Mouse (Mus musculus): Measurements from ENCODE around the gene Nipal1. TPM values are rescaled to one million over a fixed set of nuclear protein-coding genes. Genes with fewer than 3 reads are reported as not detected.

Nipal1 gene
- total and polyA plus RNA-seq, 3 experiments: not detected

DNA sequence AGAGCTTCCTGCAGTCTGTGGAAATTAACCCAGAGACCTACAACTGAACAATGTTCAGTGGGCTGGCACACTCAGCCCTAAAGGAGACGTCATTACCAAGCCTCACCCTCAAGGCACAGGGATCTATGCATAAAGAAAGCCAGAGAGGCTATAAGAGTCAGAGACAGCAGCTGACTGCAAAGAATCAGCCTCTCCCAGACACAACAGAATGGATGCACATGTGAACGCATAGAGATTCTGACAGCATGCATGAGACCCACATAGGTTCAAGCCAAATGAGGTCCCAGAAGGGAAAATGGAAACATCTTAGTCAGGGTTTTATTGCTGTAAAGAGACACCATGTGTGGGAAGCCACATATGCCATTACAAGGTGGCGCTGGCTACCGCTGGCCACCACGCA, 42.9 kb downstream of the Nipal1 start:
- Histone ChIP-seq H3K27me3 (ENCODE audit: control insufficient read depth, insufficient read depth, low read length) (no peaks in the 10 kb centered on the region), H3K4me1 (ENCODE audit: control insufficient read depth, insufficient read depth, low read length) (no peaks in the 10 kb centered on the region), H3K79me2 (replicated peaks; ENCODE audit: control insufficient read depth, insufficient read depth, low read length) (no peaks in the 10 kb centered on the region), H3K27ac (no peak overlapping the region), H3K36me3 (ENCODE audit: control insufficient read depth, insufficient read depth, low read length) (no peaks in the 10 kb centered on the region), H3K9ac (ENCODE audit: low read depth, low read length) (no peak overlapping the region), H3K4me3 (no peak overlapping the region)
- TF ChIP-seq CTCF (IDR thresholded peaks at IDR 0.05): no peak
- TF ChIP-seq EP300 (IDR thresholded peaks at IDR 0.05; ENCODE audit: insufficient read depth, low read depth, low read length): no peak
- no peak for TF ChIP-seq POLR2A (IDR thresholded peaks at IDR 0.05; ENCODE audit: insufficient read depth, low read depth, low read length)
- intact Hi-C loops (cut with DNase I): no loop called here
- 95% methylated on average over 5 of the region's 5 CpGs for WGBS
- no peak for DNase-seq

DNA sequence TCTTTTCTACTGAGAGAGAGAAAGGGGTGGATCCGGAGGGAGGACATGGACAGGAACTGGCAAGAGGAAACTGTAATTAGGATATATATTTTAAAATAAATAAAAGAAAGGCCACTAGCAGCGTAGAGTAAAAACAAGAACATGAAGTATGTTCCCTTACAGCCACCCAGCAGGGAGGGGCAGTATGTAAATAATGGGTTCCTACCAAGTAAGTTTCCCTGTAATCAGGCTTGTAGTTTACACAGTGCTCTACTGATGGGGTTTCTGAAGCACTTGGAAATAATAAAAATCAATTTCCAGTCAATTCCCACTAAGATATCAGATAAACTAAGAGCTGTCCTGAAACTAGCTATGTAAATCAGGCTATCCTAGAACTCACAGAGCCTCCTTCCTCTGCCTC, 47.1 kb downstream of the Nipal1 start:
- Histone ChIP-seq H3K27ac (no peak overlapping the region), H3K4me3 (no peak overlapping the region), H3K9ac (ENCODE audit: low read depth, low read length) (no peak overlapping the region), H3K79me2 (replicated peaks; ENCODE audit: control insufficient read depth, insufficient read depth, low read length) (no peaks in the 10 kb centered on the region), H3K27me3 (ENCODE audit: control insufficient read depth, insufficient read depth, low read length) (no peaks in the 10 kb centered on the region), H3K4me1 (ENCODE audit: control insufficient read depth, insufficient read depth, low read length) (no peaks in the 10 kb centered on the region), H3K36me3 (ENCODE audit: control insufficient read depth, insufficient read depth, low read length) (no peaks in the 10 kb centered on the region)
- TF ChIP-seq POLR2A (IDR thresholded peaks at IDR 0.05; ENCODE audit: insufficient read depth, low read depth, low read length) (no peak), EP300 (IDR thresholded peaks at IDR 0.05; ENCODE audit: insufficient read depth, low read depth, low read length) (no peak), CTCF (IDR thresholded peaks at IDR 0.05) (no peak)
- intact Hi-C loops (cut with DNase I): no loop called here
- WGBS: 57% methylated on average over 2 of the region's 2 CpGs
- DNase-seq: no peak

DNA sequence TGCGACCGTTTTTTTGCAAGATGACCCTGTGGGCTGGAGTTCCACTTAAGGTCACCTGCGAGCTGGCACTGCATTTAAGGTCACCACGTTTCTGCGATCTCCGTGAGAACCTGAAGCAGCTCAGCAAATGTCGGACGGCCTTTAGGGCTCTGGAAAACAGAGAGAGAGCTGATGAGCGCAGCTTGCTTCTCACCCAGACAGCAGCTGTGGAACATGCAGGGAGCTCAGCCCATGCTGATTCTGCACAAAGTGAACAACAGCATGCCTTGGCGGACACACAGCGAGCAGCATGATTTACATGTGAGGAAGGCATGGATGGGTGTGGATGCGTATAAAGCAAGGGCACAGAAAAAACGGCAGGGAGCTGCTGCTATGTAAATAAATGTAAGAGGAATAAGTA, 48.9 kb downstream of the Nipal1 start:
- WGBS: 88% methylated on average over 13 of the region's 13 CpGs
- intact Hi-C loops (cut with DNase I): no loop called here
- Histone ChIP-seq H3K4me3 (no peak overlapping the region), H3K27ac (no peak overlapping the region), H3K79me2 (replicated peaks; ENCODE audit: control insufficient read depth, insufficient read depth, low read length) (no peaks in the 10 kb centered on the region), H3K9ac (ENCODE audit: low read depth, low read length) (no peak overlapping the region), H3K27me3 (ENCODE audit: control insufficient read depth, insufficient read depth, low read length) (no peaks in the 10 kb centered on the region), H3K36me3 (ENCODE audit: control insufficient read depth, insufficient read depth, low read length) (no peaks in the 10 kb centered on the region), H3K4me1 (ENCODE audit: control insufficient read depth, insufficient read depth, low read length) (no peaks in the 10 kb centered on the region)
- TF ChIP-seq EP300 (IDR thresholded peaks at IDR 0.05; ENCODE audit: insufficient read depth, low read depth, low read length): no peak
- no peak for TF ChIP-seq POLR2A (IDR thresholded peaks at IDR 0.05; ENCODE audit: insufficient read depth, low read depth, low read length)
- no peak for TF ChIP-seq CTCF (IDR thresholded peaks at IDR 0.05)
- no peak for DNase-seq

DNA sequence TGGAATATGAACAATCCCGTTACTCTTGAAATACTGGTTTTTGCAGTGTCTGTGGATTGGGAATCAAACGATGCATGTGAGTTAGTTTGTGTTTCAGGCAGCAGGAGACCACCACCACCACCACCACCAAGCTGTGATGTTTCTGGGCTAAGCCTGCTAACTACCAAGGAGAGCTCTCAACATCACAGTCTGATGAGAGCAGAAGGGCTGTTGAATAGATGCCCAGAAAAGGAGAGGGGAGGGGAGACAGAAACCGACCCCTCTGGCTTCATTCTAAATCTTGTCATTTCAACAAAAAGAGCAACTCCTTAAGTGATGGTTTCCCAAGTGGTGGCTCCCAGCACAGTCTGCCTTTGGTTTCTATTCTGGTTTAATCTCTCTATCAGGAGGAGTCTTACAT, 50.7 kb downstream of the Nipal1 start:
- Histone ChIP-seq H3K36me3 (ENCODE audit: control insufficient read depth, insufficient read depth, low read length) (no peaks in the 10 kb centered on the region), H3K27ac (no peak overlapping the region), H3K79me2 (replicated peaks; ENCODE audit: control insufficient read depth, insufficient read depth, low read length) (no peaks in the 10 kb centered on the region), H3K4me3 (no peak overlapping the region), H3K4me1 (ENCODE audit: control insufficient read depth, insufficient read depth, low read length) (no peaks in the 10 kb centered on the region), H3K9ac (ENCODE audit: low read depth, low read length) (no peak overlapping the region), H3K27me3 (ENCODE audit: control insufficient read depth, insufficient read depth, low read length) (no peaks in the 10 kb centered on the region)
- intact Hi-C loops (cut with DNase I): no loop called here
- TF ChIP-seq POLR2A (IDR thresholded peaks at IDR 0.05; ENCODE audit: insufficient read depth, low read depth, low read length) (no peak), EP300 (IDR thresholded peaks at IDR 0.05; ENCODE audit: insufficient read depth, low read depth, low read length) (no peak), CTCF (IDR thresholded peaks at IDR 0.05) (no peak)
- 66% methylated on average over 3 of the region's 3 CpGs for WGBS
- no peak for DNase-seq

DNA sequence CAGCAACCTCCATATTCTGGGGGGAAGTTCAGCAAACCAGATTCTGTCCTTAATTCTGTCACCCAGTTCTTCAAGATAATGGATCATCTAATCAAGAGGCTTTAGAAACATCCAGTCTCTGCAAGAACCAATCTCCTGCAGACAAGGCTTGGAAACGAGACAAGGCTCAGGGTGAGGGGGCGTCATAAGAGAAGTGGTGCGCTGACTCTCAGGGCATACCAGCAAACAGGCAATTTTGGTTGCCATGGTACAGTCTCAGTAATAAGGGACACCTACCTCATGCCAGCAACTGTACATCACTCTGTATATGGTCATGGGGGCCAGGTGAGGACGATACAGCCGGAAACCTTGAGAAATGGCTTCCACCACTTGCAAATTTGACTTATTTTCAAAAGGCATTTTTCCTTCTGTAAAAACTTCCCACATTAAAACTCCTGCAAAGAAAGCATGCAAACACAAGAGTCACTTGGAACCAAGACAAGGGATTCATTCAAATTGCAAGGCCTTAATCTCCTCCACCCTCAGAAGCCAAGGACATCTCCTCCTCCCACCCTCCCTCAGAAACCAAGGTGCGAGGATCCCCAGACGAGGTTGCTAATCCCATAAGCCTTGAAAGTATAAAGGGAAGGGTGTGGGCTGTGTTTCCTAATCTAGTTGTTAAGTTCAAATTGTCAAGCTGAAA, 51.4 kb downstream of the Nipal1 start:
- WGBS: 68% methylated on average over 7 of the region's 7 CpGs
- no peak overlapping the region for H3K9ac ChIP-seq (ENCODE audit: low read depth, low read length)

DNA sequence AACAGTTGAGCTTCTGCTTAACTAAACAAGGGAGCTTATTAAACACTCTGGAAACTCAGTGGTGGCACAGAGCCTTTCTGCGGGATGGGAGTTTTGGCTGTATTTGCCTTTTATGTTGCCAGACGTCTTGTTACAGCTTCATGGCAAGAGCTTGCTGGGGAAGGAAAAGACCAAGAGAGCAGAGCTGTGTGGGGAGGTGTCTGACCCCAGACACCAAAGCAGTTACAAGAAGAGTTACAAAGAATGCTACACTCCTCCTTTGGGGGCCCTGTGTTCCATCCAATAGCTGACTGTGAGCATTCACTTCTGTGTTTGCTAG, 51.9 kb downstream of the Nipal1 start:
- 67% methylated on average over 2 of the region's 2 CpGs for WGBS
- TF ChIP-seq EP300 (IDR thresholded peaks at IDR 0.05; ENCODE audit: insufficient read depth, low read depth, low read length) (no peak), POLR2A (IDR thresholded peaks at IDR 0.05; ENCODE audit: insufficient read depth, low read depth, low read length) (no peak), CTCF (IDR thresholded peaks at IDR 0.05) (no peak)
- Histone ChIP-seq H3K4me1 (ENCODE audit: control insufficient read depth, insufficient read depth, low read length) (no peaks in the 10 kb centered on the region), H3K27me3 (ENCODE audit: control insufficient read depth, insufficient read depth, low read length) (no peaks in the 10 kb centered on the region), H3K79me2 (replicated peaks; ENCODE audit: control insufficient read depth, insufficient read depth, low read length) (no peaks in the 10 kb centered on the region), H3K36me3 (ENCODE audit: control insufficient read depth, insufficient read depth, low read length) (no peaks in the 10 kb centered on the region), H3K9ac (ENCODE audit: low read depth, low read length) (no peak overlapping the region), H3K27ac (no peak overlapping the region), H3K4me3 (no peak overlapping the region)
- intact Hi-C loops (cut with DNase I): no loop called here
- no peak for DNase-seq

More for the DNA sequence above, 51.4 kb downstream of the Nipal1 start:
- Histone ChIP-seq H3K27me3 (ENCODE audit: control insufficient read depth, insufficient read depth, low read length) (no peaks in the 10 kb centered on the region), H3K79me2 (replicated peaks; ENCODE audit: control insufficient read depth, insufficient read depth, low read length) (no peaks in the 10 kb centered on the region), H3K36me3 (ENCODE audit: control insufficient read depth, insufficient read depth, low read length) (no peaks in the 10 kb centered on the region), H3K27ac (no peak overlapping the region), H3K4me1 (ENCODE audit: control insufficient read depth, insufficient read depth, low read length) (no peaks in the 10 kb centered on the region), H3K4me3 (no peak overlapping the region)
- intact Hi-C loops (cut with DNase I): no loop called here
- TF ChIP-seq POLR2A (IDR thresholded peaks at IDR 0.05; ENCODE audit: insufficient read depth, low read depth, low read length) (no peak), CTCF (IDR thresholded peaks at IDR 0.05) (no peak), EP300 (IDR thresholded peaks at IDR 0.05; ENCODE audit: insufficient read depth, low read depth, low read length) (no peak)
- no peak for DNase-seq
